Mouse (Mus musculus) heart, embryonic 11.5 days (tissue): ENCODE measurements around the gene Col4a3. TPM values are rescaled to one million over a fixed set of nuclear protein-coding genes. Genes with fewer than 3 reads are reported as not detected.

Experiments
- ATAC-seq: fragments of 200-750 bp; cut with Nextera tagmentation; replicated peaks from 2 replicates; pipeline ENCODE4 v1.8.0; 2017; ENCODE audit warnings: moderate library complexity; ENCODE audit not compliant: insufficient number of reproducible peaks, low FRiP score, low TSS enrichment
- H3K27ac ChIP-seq: fragments of 300-500 bp; sonication (generic); 2 replicates; pipeline ENCODE4 v1.5.1; 2014; ENCODE audit warnings: mild to moderate bottlenecking, low read depth, low read length
- H3K27me3 ChIP-seq: fragments of 300-500 bp; sonication (generic); 2 replicates; pipeline ENCODE4 v1.6.1; 2014; ENCODE audit warnings: mild to moderate bottlenecking, low read length, mixed read lengths; ENCODE audit not compliant: control insufficient read depth, insufficient read depth
- H3K36me3 ChIP-seq: fragments of 300-500 bp; sonication (generic); 2 replicates; pipeline ENCODE4 v1.6.1; 2014; ENCODE audit warnings: mild to moderate bottlenecking, low read length, moderate library complexity, mixed read lengths; ENCODE audit not compliant: control insufficient read depth, insufficient read depth
- H3K4me1 ChIP-seq: fragments of 300-500 bp; sonication (generic); 2 replicates; pipeline ENCODE4 v1.6.1; 2014; ENCODE audit warnings: low read length; ENCODE audit not compliant: control insufficient read depth, insufficient read depth
- H3K4me2 ChIP-seq: fragments of 300-500 bp; sonication (generic); 2 replicates; pipeline ENCODE4 v1.6.1; 2014; ENCODE audit warnings: mild to moderate bottlenecking, moderate library complexity
- H3K4me3 ChIP-seq: fragments of 300-500 bp; sonication (generic); 2 replicates; pipeline ENCODE4 v1.5.1; 2014; ENCODE audit warnings: low read depth, low read length
- H3K9ac ChIP-seq: fragments of 300-500 bp; sonication (generic); 2 replicates; pipeline ENCODE4 v1.6.1; 2014; ENCODE audit warnings: mild to moderate bottlenecking, low read depth, low read length, moderate library complexity
- H3K9me3 ChIP-seq: fragments of 300-500 bp; sonication (generic); replicated peaks from 2 replicates; pipeline ENCODE4 v1.6.1; 2016; ENCODE audit warnings: low read length; ENCODE audit not compliant: control insufficient read depth
- WGBS: fragments of 180-500 bp; shearing (Covaris S2); extraction: QIAGEN DNeasy Blood & Tissue Kit; methylation state at CpG from one replicate; pipeline ENCODE4 v1.1.7; 2014; ENCODE audit not compliant: insufficient replicate concordance; 5-methylcytosine and 5-hydroxymethylcytosine counted together
- polyA plus RNA-seq: library from polyadenylated mRNA; unstranded; fragments of >200 nt; fragmentation: Nextera tagmentation; extraction: Ambion mirVana; gene quantifications from 2 replicates; pipeline ENCODE4 v1.2.1, GENCODE M21; 2014

Gene Col4a3
- polyA plus RNA-seq: 0.32 and 0.54 TPM in 2 replicates

GRCm38 (mm10) chr1:82586713-82587399, at the start of gene Col4a3, which contains the start of gene Col4a4:
Gene Col4a3, plus strand, starts transcription at chr1:82586921.
Gene Col4a4, minus strand, starts transcription at chr1:82586849.
- H3K27me3 ChIP-seq: peaks cover 27% of the 10 kb centered on the region
- no peaks in the 10 kb centered on the region for H3K9me3 ChIP-seq
- H3K9ac ChIP-seq: peak within 1 kb of the TSS; percentile 49; the same call in 1 of the 2 replicates
- 3% methylated on average over 32 of the region's 34 CpGs for WGBS
- no peak for ATAC-seq
- no peak within 1 kb of the TSS for H3K27ac ChIP-seq
- peak within 1 kb of the TSS; percentile 89 for H3K4me2 ChIP-seq
- 0 out of 2 replicates have a peak, but pooled peaks cover 5% of the 10 kb centered on the region for H3K4me1 ChIP-seq
- H3K4me3 ChIP-seq: peak within 1 kb of the TSS; percentile 50
- H3K36me3 ChIP-seq: no peaks in the 10 kb centered on the region

- Histone ChIP-seq H3K27me3 (no peaks in the 10 kb centered on the region), H3K27ac (no peak overlapping the region), H3K9me3 (no peaks in the 10 kb centered on the region), H3K36me3 (no peaks in the 10 kb centered on the region), H3K9ac (no peak overlapping the region), H3K4me2 (no peak overlapping the region), H3K4me1 (no peaks in the 10 kb centered on the region), H3K4me3 (no peak overlapping the region)
- ATAC-seq: no peak
- WGBS: 65% methylated on average over 3 of the region's 3 CpGs
Observed at GRCm38 (mm10) chr1:82537848-82538247, 48.9 kb upstream of the Col4a3 start.

GRCm38 (mm10) chr1:82540056-82540455, 46.7 kb upstream of the Col4a3 start:
- Histone ChIP-seq H3K4me2 (no peak overlapping the region), H3K27me3 (no peaks in the 10 kb centered on the region), H3K9ac (no peak overlapping the region), H3K4me1 (no peaks in the 10 kb centered on the region), H3K36me3 (no peaks in the 10 kb centered on the region), H3K4me3 (no peak overlapping the region), H3K27ac (no peak overlapping the region), H3K9me3 (no peaks in the 10 kb centered on the region)
- ATAC-seq: no peak
- WGBS: 78% methylated on average over 5 of the region's 5 CpGs

- Histone ChIP-seq H3K4me2 (no peak overlapping the region), H3K9me3 (no peaks in the 10 kb centered on the region), H3K4me3 (no peak overlapping the region), H3K9ac (no peak overlapping the region), H3K4me1 (no peaks in the 10 kb centered on the region), H3K36me3 (no peaks in the 10 kb centered on the region), H3K27ac (no peak overlapping the region), H3K27me3 (no peaks in the 10 kb centered on the region)
- ATAC-seq: no peak
- 88% methylated on average over 2 of the region's 2 CpGs for WGBS
Observed at GRCm38 (mm10) chr1:82543934-82544333, 42.8 kb upstream of the Col4a3 start.

GRCm38 (mm10) chr1:82544419-82545185, 42.1 kb upstream of the Col4a3 start:
- no peaks in the 10 kb centered on the region for H3K36me3 ChIP-seq
- no peak for ATAC-seq
- H3K27me3 ChIP-seq: no peaks in the 10 kb centered on the region
- H3K4me3 ChIP-seq: no peak overlapping the region
- no peak overlapping the region for H3K27ac ChIP-seq
- no peak overlapping the region for H3K9ac ChIP-seq
- H3K4me2 ChIP-seq: no peak overlapping the region
- no peaks in the 10 kb centered on the region for H3K4me1 ChIP-seq
- H3K9me3 ChIP-seq: no peaks in the 10 kb centered on the region
- 64% methylated on average over 6 of the region's 6 CpGs for WGBS

- 72% methylated on average over 8 of the region's 8 CpGs for WGBS
- Histone ChIP-seq H3K27ac (no peak overlapping the region), H3K36me3 (no peaks in the 10 kb centered on the region), H3K9me3 (no peaks in the 10 kb centered on the region), H3K9ac (no peak overlapping the region), H3K4me2 (no peak overlapping the region), H3K4me3 (no peak overlapping the region), H3K27me3 (no peaks in the 10 kb centered on the region), H3K4me1 (no peaks in the 10 kb centered on the region)
- no peak for ATAC-seq
Observed at GRCm38 (mm10) chr1:82545199-82545960, 41.3 kb upstream of the Col4a3 start.

- Histone ChIP-seq H3K36me3 (no peaks in the 10 kb centered on the region), H3K4me2 (peak overlapping the region; percentile 47), H3K9ac (no peak overlapping the region), H3K9me3 (no peaks in the 10 kb centered on the region), H3K27ac (no peak overlapping the region), H3K4me1 (peaks cover 4% of the 10 kb centered on the region; the same call in 1 of the 2 replicates), H3K27me3 (no peaks in the 10 kb centered on the region), H3K4me3 (0 out of 2 replicates have a peak overlapping the region, but pooled peaks have one; percentile 19)
- WGBS: 15% methylated on average over 6 of the region's 6 CpGs
- ATAC-seq: peak; percentile 72; the same call in 1 of the 2 replicates
Observed at GRCm38 (mm10) chr1:82554443-82554850, 32.3 kb upstream of the Col4a3 start.

GRCm38 (mm10) chr1:82554889-82555288, 31.8 kb upstream of the Col4a3 start:
- 0 out of 2 replicates have a peak overlapping the region, but pooled peaks have one; percentile 19 for H3K4me3 ChIP-seq
- no peak overlapping the region for H3K27ac ChIP-seq
- H3K27me3 ChIP-seq: no peaks in the 10 kb centered on the region
- no peak overlapping the region; the same call in 1 of the 2 replicates for H3K9ac ChIP-seq
- H3K4me2 ChIP-seq: peak overlapping the region; percentile 47
- no peaks in the 10 kb centered on the region for H3K9me3 ChIP-seq
- 31% methylated on average over 5 of the region's 5 CpGs for WGBS
- peak; percentile 46 for ATAC-seq
- no peaks in the 10 kb centered on the region for H3K36me3 ChIP-seq
- H3K4me1 ChIP-seq: peaks cover 4% of the 10 kb centered on the region; the same call in 1 of the 2 replicates
